Mouse (Mus musculus) thymus, adult 2 months (tissue): ENCODE measurements at regions not wholly inside any gene's neighbourhood (a gene's known extent, or its start where the extent isn't known, plus 50 kb on each side); places are given as distances from the start of the nearest gene placed in this dataset.

ENCODE experiments used
- CTCF ChIP-seq: fragments of 200-500 bp; IDR thresholded peaks from 2 replicates; pipeline ENCODE4 v1.5.1; 2012; ENCODE audit warnings: mild to moderate bottlenecking, control low read depth, low read length, moderate library complexity, borderline replicate concordance; ENCODE audit not compliant: control insufficient read depth, poor library complexity, insufficient read depth; ENCODE audit errors: extremely low read depth
- POLR2A ChIP-seq: fragments of 200-500 bp; IDR thresholded peaks from 2 replicates; pipeline ENCODE4 v1.6.1; 2012; ENCODE audit warnings: mild to moderate bottlenecking, low read length, control low read depth, moderate library complexity; ENCODE audit not compliant: control insufficient read depth, poor library complexity, insufficient read depth; ENCODE audit errors: extremely low read depth

DNA sequence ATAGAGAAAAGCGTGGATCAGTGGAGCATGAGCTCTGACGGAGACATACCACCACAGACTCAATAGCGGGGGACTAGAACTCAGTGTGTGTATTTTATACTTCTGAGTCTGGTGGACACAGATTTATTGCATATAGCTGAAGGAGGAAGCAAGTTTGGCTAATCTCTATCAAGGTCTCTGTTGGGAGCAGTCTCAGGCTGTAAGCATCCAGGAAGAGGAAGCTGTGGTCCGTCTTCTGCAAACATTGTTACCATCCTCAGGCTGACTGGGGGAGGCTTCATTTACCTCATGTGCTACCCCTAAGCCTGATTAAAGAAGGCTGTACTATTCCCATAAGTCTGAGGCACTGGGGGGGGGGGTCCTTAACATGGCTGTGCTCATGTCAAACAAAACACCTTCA is 261.0 kb downstream of the Rnd3 start:
- no peak for TF ChIP-seq CTCF
- no peak for TF ChIP-seq POLR2A
